Mouse (Mus musculus): ENCODE measurements around the gene Dna2. TPM values are rescaled to one million over a fixed set of nuclear protein-coding genes. Genes with fewer than 3 reads are reported as not detected.

The Dna2 gene
- total RNA-seq, 2 experiments from 2014 or later, result 2.2 to 2.9 TPM

DNA sequence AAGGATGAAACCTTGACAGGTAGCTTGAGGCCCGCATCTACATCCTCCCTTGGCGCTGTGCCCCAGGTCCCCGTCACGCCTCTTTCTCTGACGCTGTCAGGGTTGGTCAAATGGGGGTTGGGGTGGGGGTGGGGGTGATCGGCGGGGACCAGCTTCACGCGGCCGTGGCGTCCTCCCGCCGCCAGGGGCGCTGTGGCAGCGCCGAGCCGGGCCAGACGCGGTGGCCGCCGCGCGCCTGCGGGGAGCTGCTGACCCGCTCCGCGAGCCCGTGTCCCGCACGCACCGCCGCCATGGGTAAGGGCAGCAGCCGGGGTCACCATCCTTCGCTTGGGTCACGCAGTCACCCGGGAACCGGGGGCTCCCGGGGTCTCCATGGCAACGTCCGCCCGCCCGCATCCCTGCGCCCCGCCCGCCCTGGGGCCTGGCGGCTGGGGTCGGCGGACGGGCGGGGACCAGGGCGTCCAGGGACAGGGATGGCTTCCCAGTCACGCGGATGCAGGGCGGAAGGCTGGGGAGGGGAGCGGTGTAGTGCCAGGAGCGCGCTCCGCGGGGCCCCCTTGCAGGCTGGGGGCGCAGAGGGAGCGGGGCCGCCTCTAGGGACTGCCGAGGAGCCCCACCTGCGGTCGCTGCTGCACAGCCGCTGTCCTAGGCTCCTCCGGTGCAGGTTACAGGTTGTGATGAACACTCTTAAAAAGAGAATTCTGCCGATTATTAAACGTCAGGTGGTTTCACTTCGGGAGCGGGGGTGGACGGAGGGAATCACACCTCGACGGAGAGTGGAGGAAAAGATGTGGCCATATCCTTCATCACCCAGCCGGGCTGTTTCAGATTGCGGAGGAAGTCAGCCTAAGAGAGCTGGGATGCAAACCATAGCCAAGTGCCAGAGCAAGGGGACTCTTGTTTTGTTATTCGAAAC is 33.5 kb downstream of the Dna2 start, which contains the start of gene Rufy2:
Gene Rufy2, plus strand, starts transcription at position 185 of the 916 bp plus-strand sequence.
- peak; percentile 89 to 92 for DNase-seq (ENCODE audit: low spot score in 2 of 2)

DNA sequence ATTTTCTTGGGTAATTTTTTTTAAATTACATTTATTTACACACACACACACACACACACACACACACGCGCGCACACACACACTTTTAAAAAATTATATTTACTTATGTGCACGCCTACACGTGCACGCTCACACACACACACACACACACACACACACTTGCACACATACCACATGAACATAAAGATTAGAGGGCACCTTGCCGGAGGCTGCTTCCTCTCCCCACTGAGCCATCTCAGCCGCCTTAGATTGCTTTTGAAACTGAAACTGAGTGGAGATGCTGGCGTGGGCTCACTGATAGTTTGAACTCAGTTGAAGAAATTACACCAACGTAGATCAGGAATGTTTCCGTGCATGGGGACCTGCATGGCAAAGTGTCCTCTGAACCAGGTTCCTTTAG is 37.2 kb downstream of the Dna2 start:
- DNase-seq (ENCODE audit: low spot score in 2 of 2), result no peak

DNA sequence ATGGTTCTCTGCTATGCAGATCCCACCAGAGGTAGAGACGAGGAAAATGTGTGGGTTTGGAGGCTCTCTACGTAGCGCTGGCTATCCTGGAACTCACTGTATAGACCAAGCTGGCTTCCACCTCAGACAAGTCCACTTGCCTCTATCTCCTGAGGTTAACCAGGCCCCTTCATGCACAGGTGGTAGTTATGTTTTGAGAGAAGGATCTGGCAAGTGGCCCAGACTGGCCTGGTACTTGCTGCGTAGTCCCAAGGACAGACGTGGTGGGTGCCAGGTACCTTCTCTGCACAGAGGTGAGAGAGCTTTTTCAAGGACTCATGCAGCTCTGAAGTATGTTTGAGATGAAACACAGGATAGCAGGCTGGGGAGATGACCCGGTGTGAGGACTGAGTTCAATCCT is 37.7 kb downstream of the Dna2 start:
- DNase-seq (ENCODE audit: low spot score in 2 of 2), result no peak

DNA sequence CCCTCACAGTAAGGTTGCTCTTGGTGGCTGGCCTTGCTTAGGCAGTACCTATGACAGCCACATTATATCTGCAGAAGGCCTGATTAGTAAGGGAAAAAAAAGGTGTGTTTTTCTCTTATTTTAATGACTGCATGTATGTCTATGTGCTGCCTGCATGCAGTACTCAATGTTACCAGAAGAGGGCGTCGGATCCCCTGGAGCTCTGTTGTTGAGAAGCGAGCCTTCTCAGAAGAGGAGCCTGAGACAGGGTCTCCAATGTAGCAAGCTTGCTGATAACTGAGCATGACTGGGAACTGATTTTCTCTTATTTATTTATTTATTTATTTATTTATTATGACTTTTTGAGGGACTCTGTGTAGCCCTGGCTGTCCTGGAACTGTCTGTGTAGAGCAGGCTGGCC is 40.5 kb downstream of the Dna2 start:
- peak; percentile 44 to 51 for DNase-seq (ENCODE audit: low spot score in 2 of 2)

DNA sequence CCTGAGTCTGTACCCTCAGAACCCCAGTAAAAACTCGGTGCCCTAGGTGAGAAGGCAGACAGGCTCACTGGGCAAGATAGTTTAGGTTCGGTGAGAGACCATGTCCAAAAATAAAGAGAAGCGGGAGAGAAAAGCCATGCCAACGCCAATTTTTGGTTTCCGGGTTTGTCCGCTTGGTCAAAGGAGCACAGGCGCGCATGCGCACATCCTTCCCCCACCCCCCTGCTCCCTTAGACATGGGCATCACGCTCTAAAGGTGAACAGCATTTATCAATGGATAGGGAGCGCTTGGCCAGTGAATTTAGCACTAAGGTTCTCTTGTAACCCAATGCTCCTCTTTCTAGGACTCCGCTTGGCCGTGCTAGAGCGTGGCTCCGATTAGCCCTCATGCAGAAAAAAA is 43.8 kb downstream of the Dna2 start:
- no peak for DNase-seq (ENCODE audit: low spot score in 2 of 2)

DNA sequence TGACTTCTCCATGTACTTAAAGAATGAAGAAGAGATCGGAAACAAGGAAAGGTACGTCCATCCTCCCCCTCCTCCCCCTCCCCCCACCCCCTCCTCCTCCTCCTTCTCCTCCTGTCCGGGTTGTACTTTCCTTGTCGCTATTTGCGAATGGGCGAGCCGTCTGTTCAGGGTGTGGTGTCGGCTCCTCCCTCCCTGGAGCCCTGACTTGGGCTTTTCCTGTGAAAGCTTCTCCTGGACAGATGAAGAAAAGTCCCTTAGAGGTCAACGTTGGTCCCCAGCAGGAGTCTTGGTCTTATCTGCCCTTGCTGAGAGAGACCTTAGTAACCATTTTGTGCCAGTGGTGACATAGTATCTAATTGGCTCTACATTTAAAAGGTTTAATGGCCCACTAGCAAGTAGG is 47.2 kb downstream of the Dna2 start:
- no peak for DNase-seq (ENCODE audit: low spot score in 2 of 2)

DNA sequence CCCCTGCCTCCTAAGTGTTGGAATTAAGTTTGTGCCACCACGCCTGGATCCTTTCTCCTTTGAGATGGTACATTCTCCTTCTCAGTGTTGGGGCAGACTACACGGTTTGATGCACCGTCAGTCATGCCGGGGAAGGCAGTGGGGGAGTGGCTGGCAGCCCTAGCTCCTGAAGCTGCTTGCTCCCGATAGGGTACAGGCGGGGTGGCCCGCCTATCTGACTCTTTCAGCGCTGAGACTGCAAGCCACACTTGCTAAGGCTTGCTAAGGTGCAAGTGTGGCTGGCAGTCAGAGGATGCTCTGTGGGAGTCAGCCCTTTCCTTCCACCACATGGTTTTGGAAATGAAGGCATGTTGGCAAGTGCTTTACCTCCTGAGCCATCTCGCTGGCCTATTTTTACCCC is 53.8 kb downstream of the Dna2 start:
- no peak for DNase-seq (ENCODE audit: low spot score in 2 of 2)

DNA sequence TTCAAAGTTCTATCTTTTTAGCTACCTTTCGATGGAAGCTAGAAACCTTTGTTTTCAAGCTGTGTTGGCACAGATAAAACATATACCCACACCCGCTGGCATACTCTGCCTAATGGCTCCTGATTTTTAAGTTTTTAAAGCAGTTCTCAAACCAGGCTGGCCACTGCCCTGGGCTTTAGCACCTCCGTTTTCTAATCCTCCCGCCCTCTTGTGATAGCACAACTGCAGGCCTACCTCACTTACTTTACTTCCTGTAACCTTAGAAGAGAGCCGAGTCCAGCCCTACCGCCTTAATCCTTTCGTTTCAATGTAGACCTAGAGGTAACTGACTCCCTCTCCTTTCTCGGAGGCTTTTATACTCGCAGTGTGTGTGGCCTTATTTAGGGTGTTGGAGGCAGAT is 56.4 kb downstream of the Dna2 start:
- DNase-seq (ENCODE audit: low spot score in 2 of 2), result no peak

DNA sequence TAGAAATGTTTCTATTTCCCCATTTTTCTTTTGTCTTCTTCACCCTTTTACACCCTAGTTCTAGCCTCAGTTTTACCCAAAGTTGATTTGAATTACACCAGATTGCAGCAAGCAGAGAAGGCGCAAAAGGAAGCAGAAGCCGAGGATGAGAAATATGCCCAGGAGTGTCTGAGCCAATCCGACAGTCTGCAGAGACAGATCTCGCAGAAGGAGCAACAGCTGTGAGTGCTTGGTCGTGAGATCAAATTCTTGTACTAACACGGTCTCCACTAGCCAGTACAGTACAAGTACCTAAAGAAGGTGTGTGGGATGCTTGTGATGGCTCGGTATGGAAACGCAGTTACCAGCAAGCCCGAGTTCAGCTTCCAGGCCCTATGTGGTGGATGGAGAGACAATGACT is 57.7 kb downstream of the Dna2 start:
- DNase-seq (ENCODE audit: low spot score in 2 of 2), result peak in 1 of 2 experiments; percentile 18

DNA sequence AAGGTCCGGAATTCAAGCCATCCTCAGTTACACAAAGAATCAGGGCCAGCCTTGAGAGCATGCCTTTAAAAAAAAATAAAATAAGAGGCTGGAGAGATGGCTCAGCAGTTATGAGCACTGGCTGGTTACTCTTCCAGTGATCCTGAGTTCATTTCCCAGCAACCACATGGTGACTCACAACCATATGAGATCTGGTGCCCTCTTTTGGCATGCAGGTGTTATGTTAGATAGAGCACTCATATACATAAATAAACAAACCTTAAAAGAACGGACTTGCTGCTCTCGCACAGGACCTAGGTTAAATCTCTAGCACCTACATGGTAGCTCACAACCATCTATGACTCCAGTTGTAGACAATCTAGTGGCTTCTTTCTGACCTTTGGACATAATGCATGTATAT is 61.4 kb downstream of the Dna2 start:
- no peak for DNase-seq (ENCODE audit: low spot score in 2 of 2)

DNA sequence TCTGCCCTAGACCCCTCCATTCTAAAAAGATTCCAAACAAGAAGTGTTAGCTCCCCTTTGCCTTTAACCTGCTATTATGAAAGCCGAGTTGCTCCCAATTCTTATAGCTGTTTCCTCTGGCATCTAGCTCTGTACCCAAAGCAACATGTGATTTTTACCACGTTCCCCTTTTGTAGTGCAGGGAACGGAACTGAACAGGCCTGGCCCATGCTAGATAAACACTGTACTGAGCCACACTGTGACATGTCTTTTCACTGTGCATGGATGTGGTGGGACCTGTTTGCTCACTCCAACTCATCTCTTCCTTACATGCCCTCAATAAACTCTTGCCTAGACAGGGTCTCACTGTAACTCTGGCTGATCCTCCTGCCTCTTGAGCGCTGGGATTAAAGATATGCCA is 63.4 kb downstream of the Dna2 start:
- DNase-seq (ENCODE audit: low spot score in 2 of 2), result no peak

DNA sequence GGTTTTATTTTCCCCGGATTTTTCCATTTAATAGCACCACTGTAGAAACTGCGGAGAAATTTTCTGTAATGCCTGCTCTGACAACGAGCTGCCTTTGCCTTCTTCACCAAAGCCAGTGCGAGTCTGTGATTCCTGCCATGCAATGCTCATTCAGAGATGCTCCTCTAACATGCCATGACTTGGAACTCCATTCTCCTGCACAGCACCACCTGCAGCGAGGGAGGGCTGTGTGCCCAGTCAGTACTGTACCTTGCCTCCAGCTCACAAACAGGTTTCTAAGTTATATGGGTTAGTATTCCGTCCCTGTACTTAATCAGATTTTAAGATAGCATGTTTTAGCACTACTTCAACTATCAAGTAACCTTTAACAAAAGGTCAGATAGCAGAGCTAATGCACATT is 64.7 kb downstream of the Dna2 start:
- DNase-seq (ENCODE audit: low spot score in 2 of 2), result no peak

DNA sequence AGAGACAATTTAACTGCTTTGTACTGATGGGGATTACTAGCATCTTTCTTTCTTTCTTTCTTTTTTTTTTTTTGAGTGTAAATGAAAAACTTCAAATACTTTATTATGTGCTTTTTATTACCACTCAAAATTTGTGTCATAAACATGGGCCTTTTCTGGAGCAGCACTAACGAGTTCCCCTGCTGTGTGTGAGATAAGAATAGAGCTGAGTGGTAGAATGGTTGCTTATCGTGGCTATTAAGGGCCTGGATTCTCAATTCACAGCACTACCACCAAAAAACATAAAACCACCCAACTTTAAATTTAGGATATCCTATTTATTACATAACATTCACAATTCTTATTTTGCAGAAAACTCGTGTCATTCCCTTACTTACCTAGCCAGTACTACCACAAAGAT is 66.7 kb downstream of the Dna2 start:
- DNase-seq (ENCODE audit: low spot score in 2 of 2), result no peak

DNA sequence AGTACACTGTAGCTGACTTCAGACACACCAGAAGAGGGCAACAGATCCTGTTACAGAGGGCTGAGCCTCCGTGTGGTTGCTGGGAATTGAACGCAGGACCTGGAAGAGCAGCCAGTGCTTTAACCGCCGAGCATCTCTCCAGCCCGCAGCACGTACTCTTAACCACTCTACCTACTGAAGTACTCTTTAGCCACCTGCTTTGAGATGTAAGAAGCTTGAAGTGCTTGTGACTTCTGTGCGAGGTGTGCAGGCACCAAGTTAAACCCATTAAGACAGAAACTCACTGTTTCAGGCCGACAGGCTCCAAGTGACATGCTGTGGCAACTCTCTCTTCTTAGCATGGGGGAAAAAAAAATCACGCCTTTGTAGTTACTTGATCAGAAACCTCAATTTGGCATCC is 67.3 kb downstream of the Dna2 start:
- no peak for DNase-seq (ENCODE audit: low spot score in 2 of 2)

DNA sequence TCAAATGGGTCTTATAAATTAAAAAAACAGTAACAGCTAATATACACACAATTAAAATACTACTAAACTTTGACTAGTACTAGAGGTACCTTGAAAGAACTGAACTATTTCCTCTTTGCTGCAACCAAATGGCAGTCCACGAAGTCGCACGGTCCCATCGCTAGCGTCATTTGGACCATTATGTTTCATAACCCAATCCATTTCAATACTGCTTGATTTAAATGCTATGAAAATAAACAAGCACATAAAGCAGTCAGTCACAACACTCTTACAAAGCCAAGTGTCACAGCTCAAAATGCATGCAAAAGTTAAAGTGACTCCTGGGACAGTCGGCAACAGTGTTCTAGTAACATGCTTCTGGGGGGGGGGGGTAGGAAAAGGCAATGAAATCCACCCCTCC is 72.5 kb downstream of the Dna2 start:
- DNase-seq (ENCODE audit: low spot score in 2 of 2), result no peak

DNA sequence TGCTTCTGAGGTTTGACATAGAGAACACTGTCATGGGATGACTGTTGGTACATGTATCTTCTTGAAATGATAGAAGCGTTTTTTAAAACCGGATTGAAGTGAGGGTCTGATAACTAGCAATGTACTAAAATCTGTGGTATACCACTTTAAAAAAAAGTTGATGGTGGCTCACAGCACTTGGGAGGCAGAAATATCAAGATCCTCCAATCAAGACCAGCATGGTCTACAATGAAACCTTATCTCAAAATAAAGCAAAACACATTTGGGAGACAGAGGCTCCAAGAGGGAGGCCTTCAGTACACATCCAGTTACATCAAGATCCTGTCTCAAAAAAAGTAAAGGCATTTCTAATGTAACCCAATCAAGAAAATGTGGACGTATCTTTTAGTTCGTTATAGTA is 74.9 kb downstream of the Dna2 start:
- no peak for DNase-seq (ENCODE audit: low spot score in 2 of 2)

DNA sequence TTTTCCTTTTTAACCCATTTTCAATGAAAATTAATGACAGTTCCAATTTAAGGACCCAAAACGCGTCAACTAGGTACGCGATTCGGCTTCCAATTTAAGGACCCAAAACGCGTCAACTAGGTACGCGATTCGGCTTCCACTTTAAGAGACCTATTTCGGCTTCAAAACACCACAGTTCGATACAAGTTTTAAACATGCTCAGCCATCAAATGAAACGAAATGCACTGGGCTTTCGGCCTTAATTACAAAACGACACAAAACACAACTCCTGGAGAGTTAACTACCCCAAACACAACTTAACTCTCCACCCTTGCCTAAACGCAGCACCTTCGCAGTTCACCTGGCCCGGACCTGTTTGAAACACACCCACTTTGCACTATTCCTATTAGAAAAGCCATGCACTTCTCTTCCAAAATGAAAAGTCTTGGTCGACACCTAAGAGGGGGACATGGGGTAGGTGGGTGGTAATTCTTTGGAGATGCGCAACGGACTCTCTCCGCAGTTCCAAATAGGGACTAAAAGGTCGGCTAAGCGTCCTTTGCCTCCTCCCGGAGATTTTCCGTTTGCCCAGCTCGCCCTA is 75.8 kb downstream of the Dna2 start:
- DNase-seq (ENCODE audit: low spot score in 2 of 2), result peak in 1 of 2 experiments; percentile 17

DNA sequence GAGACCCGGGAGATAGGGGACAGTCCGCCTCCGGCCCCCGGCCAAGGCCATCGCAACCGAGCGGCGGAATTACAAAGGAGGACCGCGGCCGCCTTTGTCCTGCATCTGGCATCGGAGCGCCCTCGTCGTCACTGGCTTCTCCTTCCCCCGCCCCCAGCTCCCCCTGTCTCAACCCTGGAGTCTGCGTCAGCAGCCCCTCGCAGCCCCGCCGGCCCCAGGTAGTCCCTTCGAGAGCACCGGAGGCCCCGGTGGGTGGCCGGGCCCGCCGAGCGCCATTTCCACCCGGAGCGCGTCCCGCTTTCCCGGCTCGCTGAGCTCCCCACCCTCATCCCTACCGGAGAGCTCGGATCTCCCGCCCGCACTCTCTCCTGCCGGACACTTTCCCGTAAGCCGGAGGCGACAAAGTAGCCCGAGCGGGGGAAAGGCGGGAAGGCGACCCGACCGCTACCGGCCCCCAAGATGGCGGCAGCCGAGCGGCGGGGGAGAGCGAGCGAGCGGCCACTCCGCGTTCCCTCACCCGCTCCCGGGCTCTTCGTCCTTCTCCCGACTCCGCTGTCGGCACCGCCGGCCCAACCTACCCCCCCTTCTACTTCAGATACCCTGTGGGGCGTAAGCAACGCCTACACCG is 76.4 kb downstream of the Dna2 start:
- peak; percentile 74 to 81 for DNase-seq (ENCODE audit: low spot score in 2 of 2)

All from layer of hippocampus, postnatal 10 days (tissue).